Mouse (Mus musculus): Measurements from ENCODE around the gene Olfr787. TPM values are rescaled to one million over a fixed set of nuclear protein-coding genes. Genes with fewer than 3 reads are reported as not detected.

Olfr787 gene
- polyA plus RNA-seq, 1 experiment from 2014 or later: not detected

Other genes with a start within 250 kb of the Olfr787 start
- gene Olfr774, start 225.7 kb upstream of the Olfr787 start, polyA plus RNA-seq (2014; fragmentation: Nextera tagmentation; extraction: Ambion mirVana): not detected in 2 replicates
- not detected in 2 replicates for gene Olfr775, start 213.4 kb upstream of the Olfr787 start, polyA plus RNA-seq (2014; fragmentation: Nextera tagmentation; extraction: Ambion mirVana)
- not detected in 2 replicates for gene Olfr776, start 202.7 kb upstream of the Olfr787 start, polyA plus RNA-seq (2014; fragmentation: Nextera tagmentation; extraction: Ambion mirVana)
- gene Olfr777, start 190.4 kb upstream of the Olfr787 start, polyA plus RNA-seq (2014; fragmentation: Nextera tagmentation; extraction: Ambion mirVana): not detected in 2 replicates
- gene Olfr780, start 143.7 kb upstream of the Olfr787 start, polyA plus RNA-seq (2014; fragmentation: Nextera tagmentation; extraction: Ambion mirVana): not detected in 2 replicates
- not detected in 2 replicates for gene Olfr781, start 133.0 kb upstream of the Olfr787 start, polyA plus RNA-seq (2014; fragmentation: Nextera tagmentation; extraction: Ambion mirVana)
- not detected in 2 replicates for gene Olfr782, start 113.0 kb upstream of the Olfr787 start, polyA plus RNA-seq (2014; fragmentation: Nextera tagmentation; extraction: Ambion mirVana)
- gene Olfr784, start 77.8 kb upstream of the Olfr787 start, polyA plus RNA-seq (2014; fragmentation: Nextera tagmentation; extraction: Ambion mirVana): not detected in 2 replicates
- not detected in 2 replicates for gene Olfr785, start 56.4 kb upstream of the Olfr787 start, polyA plus RNA-seq (2014; fragmentation: Nextera tagmentation; extraction: Ambion mirVana)
- not detected in 2 replicates for gene Olfr786, start 34.6 kb upstream of the Olfr787 start, polyA plus RNA-seq (2014; fragmentation: Nextera tagmentation; extraction: Ambion mirVana)
- not detected in 2 replicates for gene Olfr788, start 9.1 kb downstream of the Olfr787 start, polyA plus RNA-seq (2014; fragmentation: Nextera tagmentation; extraction: Ambion mirVana)
- gene Olfr789, start 22.9 kb downstream of the Olfr787 start, polyA plus RNA-seq (2014; fragmentation: Nextera tagmentation; extraction: Ambion mirVana): not detected in 2 replicates
- not detected in 2 replicates for gene Olfr790, start 36.6 kb downstream of the Olfr787 start, polyA plus RNA-seq (2014; fragmentation: Nextera tagmentation; extraction: Ambion mirVana)
- not detected in 2 replicates for gene Olfr791, start 59.9 kb downstream of the Olfr787 start, polyA plus RNA-seq (2014; fragmentation: Nextera tagmentation; extraction: Ambion mirVana)
- gene Olfr792, start 77.3 kb downstream of the Olfr787 start, polyA plus RNA-seq (2014; fragmentation: Nextera tagmentation; extraction: Ambion mirVana): not detected in 2 replicates
- not detected in 2 replicates for gene Olfr794, start 105.8 kb downstream of the Olfr787 start, polyA plus RNA-seq (2014; fragmentation: Nextera tagmentation; extraction: Ambion mirVana)
- not detected in 2 replicates for gene Olfr796, start 150.7 kb downstream of the Olfr787 start, polyA plus RNA-seq (2014; fragmentation: Nextera tagmentation; extraction: Ambion mirVana)
- not detected in 2 replicates for gene Olfr798, start 166.1 kb downstream of the Olfr787 start, polyA plus RNA-seq (2014; fragmentation: Nextera tagmentation; extraction: Ambion mirVana)
- gene Olfr799, start 175.6 kb downstream of the Olfr787 start, polyA plus RNA-seq (2014; fragmentation: Nextera tagmentation; extraction: Ambion mirVana): not detected in 2 replicates
- gene Olfr800, start 195.8 kb downstream of the Olfr787 start, polyA plus RNA-seq (2014; fragmentation: Nextera tagmentation; extraction: Ambion mirVana): not detected in 2 replicates
- not detected in 2 replicates for gene Olfr801, start 212.0 kb downstream of the Olfr787 start, polyA plus RNA-seq (2014; fragmentation: Nextera tagmentation; extraction: Ambion mirVana)
- gene Olfr802, start 226.3 kb downstream of the Olfr787 start, polyA plus RNA-seq (2014; fragmentation: Nextera tagmentation; extraction: Ambion mirVana): not detected in 2 replicates
- gene Olfr803, start 232.4 kb downstream of the Olfr787 start, polyA plus RNA-seq (2014; fragmentation: Nextera tagmentation; extraction: Ambion mirVana): not detected in 2 replicates
- gene Olfr804, start 241.3 kb downstream of the Olfr787 start, polyA plus RNA-seq (2014; fragmentation: Nextera tagmentation; extraction: Ambion mirVana): not detected in 2 replicates

Data from embryonic facial prominence, embryonic 11.5 days (tissue).